Mouse (Mus musculus) limb, embryonic 15.5 days (tissue): ENCODE results near the gene Mkrn2os. TPM values are rescaled to one million over a fixed set of nuclear protein-coding genes. Genes with fewer than 3 reads are reported as not detected.

Experiments
- ATAC-seq: fragments of 200-750 bp; cut with Nextera tagmentation; 2 replicates; pipeline ENCODE4 v1.8.0; 2017; ENCODE audit warnings: low read depth, moderate TSS enrichment; ENCODE audit not compliant: insufficient number of reproducible peaks, low FRiP score, low TSS enrichment
- H3K27ac ChIP-seq: fragments of 300-500 bp; sonication (generic); 2 replicates; pipeline ENCODE4 v1.5.1; 2015; ENCODE audit warnings: moderate library complexity, mild to moderate bottlenecking, inconsistent platforms
- H3K27me3 ChIP-seq: fragments of 300-500 bp; sonication (generic); 2 replicates; pipeline ENCODE4 v1.6.1; 2015; ENCODE audit warnings: inconsistent platforms
- H3K36me3 ChIP-seq: fragments of 300-500 bp; sonication (generic); 2 replicates; pipeline ENCODE4 v1.6.1; 2015; ENCODE audit warnings: inconsistent platforms
- H3K4me1 ChIP-seq: fragments of 300-500 bp; sonication (generic); 2 replicates; pipeline ENCODE4 v1.6.1; 2015; ENCODE audit warnings: inconsistent platforms
- H3K4me2 ChIP-seq: fragments of 300-500 bp; sonication (generic); 2 replicates; pipeline ENCODE4 v1.6.1; 2015; ENCODE audit warnings: mild to moderate bottlenecking, inconsistent platforms
- H3K4me3 ChIP-seq: fragments of 300-500 bp; sonication (generic); 2 replicates; pipeline ENCODE4 v1.5.1; 2015; ENCODE audit warnings: mild to moderate bottlenecking, inconsistent platforms
- H3K9ac ChIP-seq: fragments of 300-500 bp; sonication (generic); 2 replicates; pipeline ENCODE4 v1.6.1; 2015; ENCODE audit warnings: inconsistent platforms
- H3K9me3 ChIP-seq: fragments of 300-500 bp; sonication (generic); 2 replicates; pipeline ENCODE4 v1.6.1; 2016; ENCODE audit warnings: inconsistent platforms
- whole genome bisulfite sequencing: fragments of 180-500 bp; shearing (Covaris S2); methylation state at CpG from one replicate; pipeline ENCODE4 v1.1.7; 2015; 5-methylcytosine and 5-hydroxymethylcytosine counted together
- polyA plus RNA-seq: library from polyadenylated mRNA; unstranded; fragments of >200 nt; fragmentation: Nextera tagmentation; extraction: Ambion mirVana; gene quantifications from 2 replicates; pipeline ENCODE4 v1.2.1, GENCODE M21; 2015

The Mkrn2os gene
- polyA plus RNA-seq, 1 experiment from 2014 or later = 0.15 TPM

GRCm38 (mm10) chr6:115577941-115578340 lies 14.4 kb downstream of the Mkrn2os start:
- 92% methylated on average over 9 of the region's 9 CpGs for WGBS
- Histone ChIP-seq H3K36me3 (peaks cover 60% of the 10 kb centered on the region), H3K4me1 (no peaks in the 10 kb centered on the region), H3K27ac (no peak overlapping the region), H3K27me3 (no peaks in the 10 kb centered on the region), H3K4me3 (no peak overlapping the region), H3K4me2 (no peak overlapping the region), H3K9ac (no peak overlapping the region), H3K9me3 (no peaks in the 10 kb centered on the region)
- ATAC-seq = no peak

GRCm38 (mm10) chr6:115577407-115577806 lies 15.0 kb downstream of the Mkrn2os start:
- no peak for ATAC-seq
- H3K4me1 ChIP-seq = no peaks in the 10 kb centered on the region
- no peak overlapping the region for H3K27ac ChIP-seq
- no peaks in the 10 kb centered on the region for H3K27me3 ChIP-seq
- no peak overlapping the region for H3K4me2 ChIP-seq
- H3K4me3 ChIP-seq = no peak overlapping the region
- H3K36me3 ChIP-seq = peaks cover 60% of the 10 kb centered on the region
- no peak overlapping the region for H3K9ac ChIP-seq
- WGBS = 86% methylated on average over 5 of the region's 5 CpGs
- H3K9me3 ChIP-seq = no peaks in the 10 kb centered on the region

- ATAC-seq = no peak
- Histone ChIP-seq H3K4me3 (no peak overlapping the region), H3K9me3 (no peaks in the 10 kb centered on the region), H3K27ac (no peak overlapping the region), H3K36me3 (peaks cover 76% of the 10 kb centered on the region), H3K27me3 (no peaks in the 10 kb centered on the region), H3K9ac (no peak overlapping the region), H3K4me1 (no peaks in the 10 kb centered on the region), H3K4me2 (no peak overlapping the region)
- WGBS = 82% methylated on average over 7 of the region's 7 CpGs
These were observed 18.2 kb downstream of the Mkrn2os start for GRCm38 (mm10) chr6:115574171-115574570.

- Histone ChIP-seq H3K27me3 (no peaks in the 10 kb centered on the region), H3K36me3 (peaks cover 84% of the 10 kb centered on the region), H3K4me3 (no peak overlapping the region), H3K9me3 (no peaks in the 10 kb centered on the region), H3K4me2 (no peak overlapping the region), H3K4me1 (0 out of 2 replicates have a peak, but pooled peaks cover 2% of the 10 kb centered on the region), H3K9ac (no peak overlapping the region), H3K27ac (no peak overlapping the region)
- WGBS = 84% methylated on average over 6 of the region's 6 CpGs
- ATAC-seq = no peak
These were observed 26.8 kb downstream of the Mkrn2os start for GRCm38 (mm10) chr6:115565479-115566045.

- H3K36me3 ChIP-seq = peaks cover 68% of the 10 kb centered on the region
- WGBS = 61% methylated on average over 21 of the region's 21 CpGs
- ATAC-seq = no peak
- H3K27ac ChIP-seq = no peak overlapping the region
- no peaks in the 10 kb centered on the region for H3K4me1 ChIP-seq
- H3K9ac ChIP-seq = no peak overlapping the region
- no peaks in the 10 kb centered on the region for H3K9me3 ChIP-seq
- H3K4me2 ChIP-seq = no peak overlapping the region
- no peak overlapping the region for H3K4me3 ChIP-seq
- H3K27me3 ChIP-seq = no peaks in the 10 kb centered on the region
These were observed 32.4 kb downstream of the Mkrn2os start for GRCm38 (mm10) chr6:115559651-115560632.

GRCm38 (mm10) chr6:115558176-115558575 lies 34.2 kb downstream of the Mkrn2os start:
- ATAC-seq = no peak
- H3K36me3 ChIP-seq = peaks cover 71% of the 10 kb centered on the region
- WGBS = 91% methylated on average over 2 of the region's 2 CpGs
- H3K4me1 ChIP-seq = no peaks in the 10 kb centered on the region
- no peak overlapping the region for H3K4me2 ChIP-seq
- no peaks in the 10 kb centered on the region for H3K9me3 ChIP-seq
- no peak overlapping the region for H3K27ac ChIP-seq
- no peak overlapping the region for H3K4me3 ChIP-seq
- no peak overlapping the region for H3K9ac ChIP-seq
- H3K27me3 ChIP-seq = no peaks in the 10 kb centered on the region

- no peak overlapping the region for H3K4me3 ChIP-seq
- H3K27ac ChIP-seq = no peak overlapping the region
- no peak overlapping the region for H3K4me2 ChIP-seq
- WGBS = 68% methylated on average over 5 of the region's 5 CpGs
- H3K9me3 ChIP-seq = no peaks in the 10 kb centered on the region
- no peak overlapping the region for H3K9ac ChIP-seq
- no peak for ATAC-seq
- no peaks in the 10 kb centered on the region for H3K4me1 ChIP-seq
- no peaks in the 10 kb centered on the region for H3K27me3 ChIP-seq
- peaks cover 70% of the 10 kb centered on the region for H3K36me3 ChIP-seq
These were observed 36.9 kb downstream of the Mkrn2os start for GRCm38 (mm10) chr6:115555485-115555884.

- no peak overlapping the region for H3K9ac ChIP-seq
- H3K36me3 ChIP-seq = peaks cover 31% of the 10 kb centered on the region
- H3K4me3 ChIP-seq = no peak overlapping the region
- no peak for ATAC-seq
- H3K27me3 ChIP-seq = no peaks in the 10 kb centered on the region
- H3K4me2 ChIP-seq = no peak overlapping the region
- peaks cover 12% of the 10 kb centered on the region for H3K4me1 ChIP-seq
- no peaks in the 10 kb centered on the region for H3K9me3 ChIP-seq
- no peak overlapping the region for H3K27ac ChIP-seq
- WGBS = 81% methylated on average over 5 of the region's 5 CpGs
These were observed 46.1 kb downstream of the Mkrn2os start for GRCm38 (mm10) chr6:115546276-115546675.

GRCm38 (mm10) chr6:115544442-115544970 lies 47.9 kb downstream of the Mkrn2os start, which contains the start of gene Tsen2:
Tsen2 (plus strand) TSS chr6:115544664.
- Histone ChIP-seq H3K9me3 (no peaks in the 10 kb centered on the region), H3K9ac (peak within 1 kb of the TSS; percentile 78), H3K4me1 (peaks cover 12% of the 10 kb centered on the region), H3K4me2 (peak within 1 kb of the TSS; percentile 76), H3K27me3 (no peaks in the 10 kb centered on the region), H3K4me3 (peak within 1 kb of the TSS; percentile 86), H3K27ac (peak within 1 kb of the TSS; percentile 88), H3K36me3 (peaks cover 18% of the 10 kb centered on the region)
- WGBS = under 1% methylated on average over 38 of the region's 38 CpGs
- peak; percentile 92 for ATAC-seq

- H3K27me3 ChIP-seq = no peaks in the 10 kb centered on the region
- no peaks in the 10 kb centered on the region for H3K36me3 ChIP-seq
- no peak for ATAC-seq
- H3K9ac ChIP-seq = no peak overlapping the region
- no peak overlapping the region for H3K4me3 ChIP-seq
- H3K9me3 ChIP-seq = no peaks in the 10 kb centered on the region
- H3K27ac ChIP-seq = no peak overlapping the region
- WGBS = 58% methylated on average over 3 of the region's 3 CpGs
- H3K4me2 ChIP-seq = no peak overlapping the region
- H3K4me1 ChIP-seq = peaks cover 18% of the 10 kb centered on the region
These were observed 50.0 kb downstream of the Mkrn2os start for GRCm38 (mm10) chr6:115542341-115542740.

- Histone ChIP-seq H3K4me1 (peaks cover 18% of the 10 kb centered on the region), H3K27ac (no peak overlapping the region; the same call in 1 of the 2 replicates), H3K9me3 (no peaks in the 10 kb centered on the region), H3K27me3 (no peaks in the 10 kb centered on the region), H3K4me3 (no peak overlapping the region), H3K4me2 (no peak overlapping the region), H3K9ac (no peak overlapping the region), H3K36me3 (no peaks in the 10 kb centered on the region)
- no peak for ATAC-seq
- 49% methylated on average over 6 of the region's 6 CpGs for WGBS
These were observed 50.6 kb downstream of the Mkrn2os start for GRCm38 (mm10) chr6:115541676-115542275.
